Comparison of ENCODE assay signal across 8 mouse cellular contexts in genomic region chr9:96818128-96818821, GRCm38 (mm10).
A peak's percentile ranks its signal among the peaks of the same experiment; 100 is the strongest.
DNase-seq lines count a peak whose midpoint lies in the region; ATAC-seq lines count a peak whose summit lies in the region.

No protein-coding gene starts in this region.

- H3K4me2 ChIP-seq in forebrain, embryonic 16.5 days (ENCODE audit: low read length), result no peak overlapping the region
- H3K4me2 ChIP-seq in intestine, embryonic 15.5 days (replicated peaks), result no peak overlapping the region
- H3K4me2 ChIP-seq in liver, embryonic 11.5 days, result no peak overlapping the region

- ATAC-seq in forebrain, embryonic 16.5 days, result peak; percentile 85
- ATAC-seq in intestine, embryonic 15.5 days, result peak; percentile 80
- 0 out of 2 replicates have a peak, but pooled peaks have one; percentile 51 for ATAC-seq in liver, embryonic 11.5 days (replicated peaks; ENCODE audit: low FRiP score)

- H3K4me1 ChIP-seq in forebrain, embryonic 16.5 days (replicated peaks; ENCODE audit: control insufficient read depth, insufficient read depth, low read length), result no peaks in the 10 kb centered on the region; the same call in 1 of the 2 replicates
- no peaks in the 10 kb centered on the region for H3K4me1 ChIP-seq in intestine, embryonic 15.5 days (replicated peaks)
- H3K4me1 ChIP-seq in liver, embryonic 11.5 days (replicated peaks; ENCODE audit: control insufficient read depth, insufficient read depth, low read length), result no peaks in the 10 kb centered on the region

- no peaks in the 10 kb centered on the region for H3K9me3 ChIP-seq in forebrain, embryonic 16.5 days (ENCODE audit: control insufficient read depth, low read length)
- no peaks in the 10 kb centered on the region for H3K9me3 ChIP-seq in intestine, embryonic 15.5 days
- H3K9me3 ChIP-seq in liver, embryonic 11.5 days (ENCODE audit: control insufficient read depth, low read length), result no peaks in the 10 kb centered on the region

- 35% methylated on average over 7 of the region's 7 CpGs for WGBS in forebrain, embryonic 16.5 days
- WGBS in intestine, embryonic 15.5 days, result 31% methylated on average over 7 of the region's 7 CpGs
- 41% methylated on average over 7 of the region's 7 CpGs for WGBS in liver, embryonic 11.5 days

- H3K4me3 ChIP-seq in forebrain, embryonic 16.5 days (replicated peaks; ENCODE audit: low read length), result no peak overlapping the region
- H3K4me3 ChIP-seq in intestine, embryonic 15.5 days (replicated peaks), result no peak overlapping the region
- H3K4me3 ChIP-seq in liver, embryonic 11.5 days (ENCODE audit: low read depth, low read length), result no peak overlapping the region

- H3K27ac ChIP-seq in forebrain, embryonic 16.5 days (ENCODE audit: low read length), result no peak overlapping the region
- no peak overlapping the region for H3K27ac ChIP-seq in intestine, embryonic 15.5 days
- no peak overlapping the region for H3K27ac ChIP-seq in liver, embryonic 11.5 days (ENCODE audit: low read depth, low read length)

- no peaks in the 10 kb centered on the region for H3K27me3 ChIP-seq in forebrain, embryonic 16.5 days (replicated peaks; ENCODE audit: control insufficient read depth, insufficient read depth, low read length)
- H3K27me3 ChIP-seq in intestine, embryonic 15.5 days (replicated peaks), result no peaks in the 10 kb centered on the region
- H3K27me3 ChIP-seq in liver, embryonic 11.5 days (replicated peaks; ENCODE audit: control insufficient read depth, insufficient read depth, low read length), result no peaks in the 10 kb centered on the region

- DNase-seq in urinary bladder, postnatal 25 days (ENCODE audit: low spot score), result peak; percentile 24
- DNase-seq in urinary bladder, postnatal 10 days (ENCODE audit: low spot score), result no peak
- peak; percentile 48 for DNase-seq in cerebellum, adult 11-12 months
- DNase-seq in liver, embryonic 11.5 days (ENCODE audit: low spot score), result no peak
- DNase-seq in neural tube, embryonic 10.5 days (ENCODE audit: extremely low spot score, low spot score), result peak; percentile 45
- DNase-seq in yolk sac, embryonic 10.5 days (ENCODE audit: low spot score), result peak; percentile 38

- no peak overlapping the region for H3K9ac ChIP-seq in forebrain, embryonic 16.5 days (replicated peaks; ENCODE audit: low read depth, low read length)
- no peak overlapping the region for H3K9ac ChIP-seq in intestine, embryonic 15.5 days
- H3K9ac ChIP-seq in liver, embryonic 11.5 days (ENCODE audit: low read depth, low read length), result no peak overlapping the region

- H3K36me3 ChIP-seq in forebrain, embryonic 16.5 days (ENCODE audit: control insufficient read depth, insufficient read depth), result no peaks in the 10 kb centered on the region
- no peaks in the 10 kb centered on the region for H3K36me3 ChIP-seq in intestine, embryonic 15.5 days
- no peaks in the 10 kb centered on the region for H3K36me3 ChIP-seq in liver, embryonic 11.5 days (ENCODE audit: control insufficient read depth, insufficient read depth, low read length)

Comparison
In these comparisons a context has a peak if more than half of its experiments do, and no peak if none do; other contexts are left out.
1. DNase-seq: peak in urinary bladder, postnatal 25 days (single experiment), cerebellum, adult 11-12 months (single experiment), neural tube, embryonic 10.5 days (single experiment) and yolk sac, embryonic 10.5 days (single experiment); none in urinary bladder, postnatal 10 days (single experiment) and liver, embryonic 11.5 days (single experiment).
2. Peak in every context shown above with its lines, with median percentiles within 50 percentile points of each other: ATAC-seq.